Mouse (Mus musculus): Measurements from ENCODE around the gene Adgre5.

DNA sequence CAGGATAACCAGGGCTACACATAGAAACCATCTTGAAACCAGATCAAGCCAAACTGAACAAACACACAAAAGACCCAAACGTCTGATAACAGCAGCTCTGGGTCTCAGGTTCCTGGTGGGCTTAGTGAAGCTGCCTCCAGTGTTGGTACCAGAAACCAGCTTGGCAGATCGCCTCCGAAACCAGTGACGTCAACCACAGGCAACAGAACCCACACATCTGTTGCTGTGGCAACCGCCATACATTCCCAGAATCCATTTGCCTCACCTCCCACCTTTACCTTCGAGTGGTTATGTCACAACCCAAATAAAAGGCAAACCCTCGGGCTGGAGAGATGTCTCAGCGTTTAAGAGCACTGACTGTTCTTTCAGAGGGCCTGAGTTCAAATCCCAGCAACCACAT, 33.6 kb downstream of the Adgre5 start:
- TF ChIP-seq CTCF (IDR thresholded peaks at IDR 0.05; ENCODE audit: control insufficient read depth, insufficient read depth, insufficient read length) (no peak), MYOG (IDR thresholded peaks at IDR 0.05; ENCODE audit: control insufficient read depth, extremely low read depth, insufficient read length) (no peak), CEBPB (IDR thresholded peaks at IDR 0.05; ENCODE audit: low read depth) (no peak)

Data from C2C12 (cell line).